Mouse (Mus musculus): ENCODE data around the gene Disp2. TPM values are rescaled to one million over a fixed set of nuclear protein-coding genes. Genes with fewer than 3 reads are reported as not detected.

The Disp2 gene
- polyA plus RNA-seq, 1 experiment from 2014 or later: 65.8 TPM

GRCm38 (mm10) chr2:118779065-118779464 is 454 bp upstream of the Disp2 start:
- H3K4me1 ChIP-seq (replicated peaks; ENCODE audit: control insufficient read depth, insufficient read depth, low read length): peaks cover 16% of the 10 kb centered on the region
- H3K4me3 ChIP-seq (replicated peaks; ENCODE audit: low read length): peak overlapping the region; percentile 44
- DNase-seq (ENCODE audit: low spot score): no peak
- H3K27ac ChIP-seq: peak overlapping the region; percentile 78
- no peaks in the 10 kb centered on the region for H3K36me3 ChIP-seq (replicated peaks; ENCODE audit: control insufficient read depth, insufficient read depth)
- no peaks in the 10 kb centered on the region for H3K27me3 ChIP-seq (ENCODE audit: control insufficient read depth, insufficient read depth, low read length)
- H3K9me3 ChIP-seq (ENCODE audit: control insufficient read depth, low read length): no peaks in the 10 kb centered on the region
- peak overlapping the region; percentile 67 for H3K9ac ChIP-seq
- ATAC-seq (ENCODE audit: low FRiP score): peak; percentile 7; the same call in 1 of the 2 replicates
- peak overlapping the region; percentile 65 for H3K4me2 ChIP-seq (replicated peaks)
- WGBS: 5% methylated on average over 10 of the region's 10 CpGs

GRCm38 (mm10) chr2:118781115-118781514 is 1.6 kb downstream of the Disp2 start:
- DNase-seq (ENCODE audit: low spot score): no peak
- no peaks in the 10 kb centered on the region for H3K9me3 ChIP-seq (ENCODE audit: control insufficient read depth, low read length)
- peaks cover 16% of the 10 kb centered on the region for H3K4me1 ChIP-seq (replicated peaks; ENCODE audit: control insufficient read depth, insufficient read depth, low read length)
- no peak for ATAC-seq (ENCODE audit: low FRiP score)
- H3K4me2 ChIP-seq (replicated peaks): peak overlapping the region; percentile 65
- H3K27ac ChIP-seq: no peak overlapping the region
- H3K9ac ChIP-seq: no peak overlapping the region
- H3K4me3 ChIP-seq (replicated peaks; ENCODE audit: low read length): peak overlapping the region; percentile 44; the same call in 1 of the 2 replicates
- H3K27me3 ChIP-seq (ENCODE audit: control insufficient read depth, insufficient read depth, low read length): no peaks in the 10 kb centered on the region
- 33% methylated on average over 1 of the region's 1 CpGs for WGBS
- peaks cover 5% of the 10 kb centered on the region for H3K36me3 ChIP-seq (replicated peaks; ENCODE audit: control insufficient read depth, insufficient read depth)

- 76% methylated on average over 4 of the region's 4 CpGs for WGBS
Measured at GRCm38 (mm10) chr2:118782303-118782702, 2.8 kb downstream of the Disp2 start.

GRCm38 (mm10) chr2:118783093-118783492 is 3.6 kb downstream of the Disp2 start:
- 72% methylated on average over 5 of the region's 5 CpGs for WGBS
- Histone ChIP-seq H3K9ac (no peak overlapping the region), H3K36me3 (replicated peaks; ENCODE audit: control insufficient read depth, insufficient read depth) (peaks cover 25% of the 10 kb centered on the region), H3K27me3 (ENCODE audit: control insufficient read depth, insufficient read depth, low read length) (no peaks in the 10 kb centered on the region), H3K27ac (no peak overlapping the region), H3K9me3 (ENCODE audit: control insufficient read depth, low read length) (no peaks in the 10 kb centered on the region), H3K4me2 (replicated peaks) (no peak overlapping the region), H3K4me1 (replicated peaks; ENCODE audit: control insufficient read depth, insufficient read depth, low read length) (peaks cover 16% of the 10 kb centered on the region), H3K4me3 (replicated peaks; ENCODE audit: low read length) (no peak overlapping the region)
- DNase-seq (ENCODE audit: low spot score) (no peak), ATAC-seq (ENCODE audit: low FRiP score) (no peak)

More at GRCm38 (mm10) chr2:118782303-118782702, 2.8 kb downstream of the Disp2 start:
- H3K4me3 ChIP-seq (replicated peaks; ENCODE audit: low read length): no peak overlapping the region
- H3K4me1 ChIP-seq (replicated peaks; ENCODE audit: control insufficient read depth, insufficient read depth, low read length): peaks cover 16% of the 10 kb centered on the region
- no peak overlapping the region for H3K9ac ChIP-seq
- H3K27ac ChIP-seq: no peak overlapping the region
- no peaks in the 10 kb centered on the region for H3K9me3 ChIP-seq (ENCODE audit: control insufficient read depth, low read length)
- no peaks in the 10 kb centered on the region for H3K27me3 ChIP-seq (ENCODE audit: control insufficient read depth, insufficient read depth, low read length)
- no peak for DNase-seq (ENCODE audit: low spot score)
- H3K36me3 ChIP-seq (replicated peaks; ENCODE audit: control insufficient read depth, insufficient read depth): peaks cover 17% of the 10 kb centered on the region
- no peak for ATAC-seq (ENCODE audit: low FRiP score)
- no peak overlapping the region for H3K4me2 ChIP-seq (replicated peaks)

- Histone ChIP-seq H3K9me3 (ENCODE audit: control insufficient read depth, low read length) (no peaks in the 10 kb centered on the region), H3K27me3 (ENCODE audit: control insufficient read depth, insufficient read depth, low read length) (no peaks in the 10 kb centered on the region), H3K4me3 (replicated peaks; ENCODE audit: low read length) (no peak overlapping the region), H3K4me2 (replicated peaks) (no peak overlapping the region), H3K36me3 (replicated peaks; ENCODE audit: control insufficient read depth, insufficient read depth) (peaks cover 29% of the 10 kb centered on the region), H3K4me1 (replicated peaks; ENCODE audit: control insufficient read depth, insufficient read depth, low read length) (peaks cover 16% of the 10 kb centered on the region), H3K27ac (no peak overlapping the region), H3K9ac (no peak overlapping the region)
- no peak for DNase-seq (ENCODE audit: low spot score)
- ATAC-seq (ENCODE audit: low FRiP score): no peak
- 92% methylated on average over 7 of the region's 7 CpGs for WGBS
Measured at GRCm38 (mm10) chr2:118783663-118784062, 4.1 kb downstream of the Disp2 start.

GRCm38 (mm10) chr2:118786525-118786924 is 7.0 kb downstream of the Disp2 start:
- WGBS: 89% methylated on average over 5 of the region's 5 CpGs
- Histone ChIP-seq H3K4me3 (replicated peaks; ENCODE audit: low read length) (no peak overlapping the region), H3K27ac (no peak overlapping the region), H3K36me3 (replicated peaks; ENCODE audit: control insufficient read depth, insufficient read depth) (peaks cover 56% of the 10 kb centered on the region), H3K9me3 (ENCODE audit: control insufficient read depth, low read length) (no peaks in the 10 kb centered on the region), H3K4me2 (replicated peaks) (no peak overlapping the region), H3K27me3 (ENCODE audit: control insufficient read depth, insufficient read depth, low read length) (no peaks in the 10 kb centered on the region), H3K4me1 (replicated peaks; ENCODE audit: control insufficient read depth, insufficient read depth, low read length) (no peaks in the 10 kb centered on the region), H3K9ac (no peak overlapping the region)
- DNase-seq (ENCODE audit: low spot score): no peak
- no peak for ATAC-seq (ENCODE audit: low FRiP score)

- no peak overlapping the region for H3K4me3 ChIP-seq (replicated peaks; ENCODE audit: low read length)
- H3K9ac ChIP-seq: no peak overlapping the region
- DNase-seq (ENCODE audit: low spot score) (peak; percentile 33), ATAC-seq (ENCODE audit: low FRiP score) (no peak)
- H3K4me2 ChIP-seq (replicated peaks): no peak overlapping the region
- H3K27ac ChIP-seq: no peak overlapping the region
- H3K36me3 ChIP-seq (replicated peaks; ENCODE audit: control insufficient read depth, insufficient read depth): peaks cover 73% of the 10 kb centered on the region
- no peaks in the 10 kb centered on the region for H3K9me3 ChIP-seq (ENCODE audit: control insufficient read depth, low read length)
- H3K4me1 ChIP-seq (replicated peaks; ENCODE audit: control insufficient read depth, insufficient read depth, low read length): no peaks in the 10 kb centered on the region
- 80% methylated on average over 11 of the region's 11 CpGs for WGBS
- no peaks in the 10 kb centered on the region for H3K27me3 ChIP-seq (ENCODE audit: control insufficient read depth, insufficient read depth, low read length)
Measured at GRCm38 (mm10) chr2:118789501-118789900, 10.0 kb downstream of the Disp2 start.

GRCm38 (mm10) chr2:118790221-118790550 is 10.7 kb downstream of the Disp2 start:
- Histone ChIP-seq H3K9me3 (ENCODE audit: control insufficient read depth, low read length) (no peaks in the 10 kb centered on the region), H3K27ac (no peak overlapping the region), H3K36me3 (replicated peaks; ENCODE audit: control insufficient read depth, insufficient read depth) (peaks cover 73% of the 10 kb centered on the region), H3K4me3 (replicated peaks; ENCODE audit: low read length) (no peak overlapping the region), H3K27me3 (ENCODE audit: control insufficient read depth, insufficient read depth, low read length) (no peaks in the 10 kb centered on the region), H3K9ac (no peak overlapping the region), H3K4me1 (replicated peaks; ENCODE audit: control insufficient read depth, insufficient read depth, low read length) (no peaks in the 10 kb centered on the region), H3K4me2 (replicated peaks) (peak overlapping the region; percentile 26)
- DNase-seq (ENCODE audit: low spot score) (no peak), ATAC-seq (ENCODE audit: low FRiP score) (no peak; the same call in 1 of the 2 replicates)
- 48% methylated on average over 12 of the region's 12 CpGs for WGBS

GRCm38 (mm10) chr2:118790551-118791525 is 11.3 kb downstream of the Disp2 start:
- 25% methylated on average over 44 of the region's 44 CpGs for WGBS
- no peak overlapping the region for H3K9ac ChIP-seq
- no peak overlapping the region for H3K27ac ChIP-seq
- peak; percentile 56; the same call in 1 of the 2 replicates for ATAC-seq (ENCODE audit: low FRiP score)
- H3K36me3 ChIP-seq (replicated peaks; ENCODE audit: control insufficient read depth, insufficient read depth): peaks cover 71% of the 10 kb centered on the region
- H3K4me2 ChIP-seq (replicated peaks): peak overlapping the region; percentile 26
- H3K27me3 ChIP-seq (ENCODE audit: control insufficient read depth, insufficient read depth, low read length): no peaks in the 10 kb centered on the region
- no peaks in the 10 kb centered on the region for H3K4me1 ChIP-seq (replicated peaks; ENCODE audit: control insufficient read depth, insufficient read depth, low read length)
- no peak overlapping the region for H3K4me3 ChIP-seq (replicated peaks; ENCODE audit: low read length)
- no peaks in the 10 kb centered on the region for H3K9me3 ChIP-seq (ENCODE audit: control insufficient read depth, low read length)
- peak; percentile 57 for DNase-seq (ENCODE audit: low spot score)
